Mouse (Mus musculus) CH12.LX (cell line): ENCODE measurements around the gene Sec1. TPM values are rescaled to one million over a fixed set of nuclear protein-coding genes. Genes with fewer than 3 reads are reported as not detected.

Experiments
- DNase-seq: peaks from one replicate; pipeline ENCODE4 v3.0.0-alpha.2; 2013; ENCODE audit errors: extremely low read depth
- H3K27ac ChIP-seq: 2 replicates; pipeline ENCODE4 v1.5.1; 2012; ENCODE audit warnings: low read depth, mild to moderate bottlenecking, control low read depth, moderate library complexity; ENCODE audit not compliant: insufficient read depth
- H3K27me3 ChIP-seq: replicated peaks from 2 replicates; pipeline ENCODE3; 2012; ENCODE audit warnings: inconsistent platforms
- H3K36me3 ChIP-seq, 2 experiments: replicated peaks in 1 of 2; 2 replicates each; pipeline versions ENCODE3 to v1.6.1; 2012; ENCODE audit warnings: inconsistent platforms in 1 of 2, low read length in 1 of 2, mild to moderate bottlenecking in 1 of 2, mixed read lengths in 1 of 2, moderate library complexity in 1 of 2; ENCODE audit not compliant: control insufficient read depth in 1 of 2, insufficient read depth in 1 of 2
- H3K4me1 ChIP-seq, 2 experiments: 2 replicates each; pipeline ENCODE4 v1.6.1; 2012; ENCODE audit warnings: inconsistent platforms in 1 of 2, moderate library complexity in 1 of 2; ENCODE audit not compliant: insufficient read depth in 2 of 2, control insufficient read depth in 1 of 2
- H3K4me2 ChIP-seq: 2 replicates; pipeline ENCODE4 v1.6.1; 2012; ENCODE audit warnings: low read depth, mild to moderate bottlenecking, control low read depth; ENCODE audit not compliant: poor library complexity, insufficient read depth, severe bottlenecking
- H3K4me3 ChIP-seq, 3 experiments: fragments of 150-350 bp in 1 of 3; sonication (generic) in 1 of 3; replicated peaks in 1 of 3; 2 replicates each; pipeline versions ENCODE3 to v1.5.1; 2011 to 2012; ENCODE audit warnings: low read depth in 2 of 3, low read length in 2 of 3, mild to moderate bottlenecking in 2 of 3, moderate library complexity in 2 of 3, control low read depth in 1 of 3, improper control_type of control experiment in 1 of 3, inconsistent platforms in 1 of 3, mixed read lengths in 1 of 3; ENCODE audit not compliant: poor library complexity in 1 of 3
- H3K79me2 ChIP-seq: replicated peaks from 2 replicates; pipeline ENCODE4 v1.6.1; 2012; ENCODE audit warnings: mild to moderate bottlenecking, moderate library complexity; ENCODE audit not compliant: control insufficient read depth, poor library complexity, insufficient read depth, severe bottlenecking; ENCODE audit errors: extremely low read depth
- H3K9ac ChIP-seq: 2 replicates; pipeline ENCODE4 v1.6.1; 2012; ENCODE audit warnings: low read depth, mild to moderate bottlenecking, control low read depth, moderate library complexity; ENCODE audit not compliant: insufficient read depth
- H3K9me3 ChIP-seq: replicated peaks from 2 replicates; pipeline ENCODE3; 2012; ENCODE audit warnings: low read length, inconsistent platforms, mixed read lengths
- CTCF ChIP-seq, 2 experiments: IDR thresholded peaks in 1 of 2; conservative IDR thresholded peaks in 1 of 2; 2 replicates each; pipeline ENCODE4 v1.5.1; 2011 to 2012; ENCODE audit warnings: low read depth in 2 of 2, low read length in 2 of 2, improper control_type of control experiment in 1 of 2, inconsistent platforms in 1 of 2, mild to moderate bottlenecking in 1 of 2, moderate library complexity in 1 of 2
- E2F4 ChIP-seq: IDR thresholded peaks from 2 replicates; pipeline ENCODE4 v1.6.1; 2011; ENCODE audit warnings: low read depth, low read length, improper control_type of control experiment; ENCODE audit not compliant: insufficient replicate concordance
- ETS1 ChIP-seq: conservative IDR thresholded peaks from 2 replicates; pipeline ENCODE4 v1.6.1; 2012; ENCODE audit warnings: low read depth, mild to moderate bottlenecking, inconsistent platforms, low read length, improper control_type of control experiment, moderate library complexity
- HCFC1 ChIP-seq: IDR thresholded peaks from 2 replicates; pipeline ENCODE4 v1.6.1; 2012; ENCODE audit warnings: low read depth, mild to moderate bottlenecking, inconsistent platforms, low read length, improper control_type of control experiment
- MAFK ChIP-seq: IDR thresholded peaks from 2 replicates; pipeline ENCODE4 v1.6.1; 2011; ENCODE audit warnings: low read length, improper control_type of control experiment; ENCODE audit not compliant: insufficient replicate concordance
- MEF2A ChIP-seq: IDR thresholded peaks from 2 replicates; pipeline ENCODE4 v1.6.1; 2014; ENCODE audit warnings: low read depth, mild to moderate bottlenecking, inconsistent platforms, low read length, improper control_type of control experiment, borderline replicate concordance
- NRF1 ChIP-seq: IDR thresholded peaks from 2 replicates; pipeline ENCODE4 v1.6.1; 2014; ENCODE audit warnings: low read depth, mild to moderate bottlenecking, inconsistent platforms, low read length, improper control_type of control experiment, moderate library complexity
- POLR2A ChIP-seq: IDR thresholded peaks from 2 replicates; pipeline ENCODE4 v1.6.1; 2011; ENCODE audit warnings: low read depth, mild to moderate bottlenecking, improper control_type of control experiment, low read length
- RAD21 ChIP-seq: IDR thresholded peaks from 2 replicates; pipeline ENCODE4 v1.6.1; 2011; ENCODE audit warnings: low read depth, mild to moderate bottlenecking, low read length, improper control_type of control experiment, moderate library complexity
- RCOR1 ChIP-seq: conservative IDR thresholded peaks from 2 replicates; pipeline ENCODE4 v1.6.1; 2012; ENCODE audit warnings: low read depth, mild to moderate bottlenecking, inconsistent platforms, low read length, improper control_type of control experiment
- USF1 ChIP-seq: IDR thresholded peaks from 2 replicates; pipeline ENCODE4 v1.6.1; 2014; ENCODE audit warnings: low read depth, mild to moderate bottlenecking, inconsistent platforms, low read length, improper control_type of control experiment
- ZMIZ1 ChIP-seq: IDR thresholded peaks from 2 replicates; pipeline ENCODE4 v1.6.1; 2012; ENCODE audit warnings: low read depth, mild to moderate bottlenecking, inconsistent platforms, low read length, improper control_type of control experiment
- ZNF384 ChIP-seq: IDR thresholded peaks from 2 replicates; pipeline ENCODE4 v1.6.1; 2012; ENCODE audit warnings: low read depth, low read length, improper control_type of control experiment, inconsistent platforms
- dilution Hi-C: fragments of 300-500 bp; cut with MboI; formaldehyde crosslinking; loops from 2 replicates; pipeline ENCODE4 v1.14.3; 2020; ENCODE audit warnings: low sequenced_read_pairs; ENCODE audit not compliant: extremely low pct_unique_long_range_greater_than_20kb, extremely low pct_ligation_motif_present
- in situ Hi-C: fragments of 300-500 bp; cut with MboI; formaldehyde crosslinking; loops from 3 replicates; pipeline ENCODE4 v1.14.3; 2019; ENCODE audit warnings: low sequenced_read_pairs, low pct_ligation_motif_present, low pct_unique_long_range_greater_than_20kb, mixed read lengths
- polyA plus RNA-seq: library from polyadenylated mRNA; unstranded; fragments of >175 nt; gene quantifications from 2 replicates; pipeline ENCODE4 v1.2.1, GENCODE M21; 2012; ENCODE audit warnings: low read depth; ENCODE audit not compliant: insufficient read length
- total RNA-seq, 2 experiments: library from RNA; depleted of rRNA; stranded (reverse); fragments of 300-350 nt in 1 of 2; fragments of >200 nt in 1 of 2; gene quantifications; 2 replicates each; pipeline ENCODE4 v1.2.3; 2012 to 2014

Sec1 gene
- total and polyA plus RNA-seq, 3 experiments = 0.08 to 0.33 (median 0.26) TPM

DNA sequence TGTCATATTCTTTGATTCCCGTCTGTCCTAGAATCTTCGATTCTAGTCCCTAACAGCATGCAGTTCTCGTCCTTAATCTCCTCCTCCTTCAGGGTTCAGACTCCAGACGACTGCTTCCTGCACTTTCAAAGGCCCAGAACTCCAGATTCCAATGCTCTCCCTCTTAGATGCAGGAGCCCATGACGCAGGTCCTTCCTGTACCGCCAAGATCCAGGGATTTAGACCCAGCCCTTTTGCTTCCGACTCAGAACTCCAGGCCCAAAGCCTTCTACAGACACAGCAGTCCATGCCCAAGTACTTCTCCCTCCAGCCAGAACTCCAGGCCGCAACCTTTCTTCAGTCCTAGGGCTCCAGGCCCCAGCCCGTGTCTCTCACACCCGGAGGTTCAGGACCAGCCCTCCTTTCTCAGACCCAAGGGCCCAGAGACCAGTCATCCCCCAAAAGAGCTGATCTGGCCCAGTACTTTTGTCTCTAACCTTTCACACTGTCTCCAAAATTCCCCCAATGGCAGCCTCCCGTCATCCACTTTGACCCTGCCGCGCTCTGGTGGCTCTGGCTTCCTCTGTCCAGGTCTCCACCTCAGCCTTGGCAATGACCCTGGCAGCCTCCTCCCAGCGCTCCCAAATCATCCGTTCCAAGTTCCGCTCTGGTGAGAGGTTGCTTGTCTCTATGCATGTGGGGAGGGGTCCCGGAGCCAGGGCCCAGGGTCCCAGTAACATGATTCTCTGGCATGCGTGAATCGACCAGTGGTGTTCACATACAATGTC, 53.8 kb downstream of the Sec1 start:
- H3K4me1 ChIP-seq = peaks cover 31 to 95% of the 10 kb centered on the region in 2 experiments
- in situ Hi-C loops = no loop called here
- DNase-seq = no peak
- no peak overlapping the region for H3K9ac ChIP-seq
- no peaks in the 10 kb centered on the region for H3K27me3 ChIP-seq
- dilution Hi-C loops = no loop called here
- H3K79me2 ChIP-seq = no peaks in the 10 kb centered on the region
- peaks cover 7% of the 10 kb centered on the region for H3K9me3 ChIP-seq
- no peak overlapping the region for H3K27ac ChIP-seq
- TF ChIP-seq ZMIZ1 (no peak), E2F4 (no peak), USF1 (no peak), MAFK (no peak), ETS1 (no peak), NRF1 (no peak), ZNF384 (no peak), POLR2A (no peak)
- H3K4me3 ChIP-seq = no peak overlapping the region
- H3K4me2 ChIP-seq = no peak overlapping the region
- H3K36me3 ChIP-seq = peaks cover 0 to 12% of the 10 kb centered on the region in 2 experiments

DNA sequence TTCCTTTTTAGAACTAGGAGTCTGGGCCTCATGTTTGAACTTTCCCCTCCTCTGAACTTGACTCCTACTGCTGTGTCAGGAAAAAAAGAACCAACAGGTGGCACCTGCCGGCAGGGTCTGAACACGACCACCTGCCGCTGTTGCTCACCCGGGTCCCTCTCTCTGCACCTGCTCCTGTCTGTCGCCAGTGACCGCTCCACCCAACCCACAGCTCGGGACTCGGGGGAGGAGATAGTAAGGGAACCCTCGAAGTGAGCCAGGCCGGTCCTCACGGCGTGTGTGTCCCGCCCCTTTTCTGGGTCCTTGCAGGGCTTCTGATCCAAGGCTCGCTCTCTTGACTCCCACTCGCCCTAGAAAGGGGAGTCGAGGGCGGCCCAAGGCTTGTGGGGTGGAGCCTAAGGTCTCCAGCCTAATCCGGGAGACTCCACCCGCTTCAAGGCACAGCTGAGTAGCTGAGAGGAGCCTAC, 54.6 kb downstream of the Sec1 start, which contains the start of gene Mamstr:
Gene Mamstr, plus strand, starts transcription at position 417 of the 467 bp plus-strand sequence.
- DNase-seq = no peak
- H3K4me1 ChIP-seq = peaks cover 31 to 95% of the 10 kb centered on the region in 2 experiments
- TF ChIP-seq ETS1 (no peak), CTCF (conservative IDR thresholded peaks at IDR 0.05 in 1 of 2, IDR thresholded peaks at IDR 0.05 in 1 of 2; ENCODE audit: low read depth in 2 of 2, low read length in 2 of 2) (peak in 1 of 2 experiments; percentile 1; a peak in 1 of 4 replicates)
- TF ChIP-seq, all 38 proteins: peak for 1
- Histone ChIP-seq H3K27ac (no peak within 1 kb of the TSS), H3K4me3 (no peak within 1 kb of the TSS), H3K27me3 (no peaks in the 10 kb centered on the region), H3K4me2 (no peak within 1 kb of the TSS), H3K79me2 (no peaks in the 10 kb centered on the region), H3K36me3 (peaks cover 0 to 14% of the 10 kb centered on the region in 2 experiments), H3K9ac (no peak within 1 kb of the TSS), H3K9me3 (peaks cover 10% of the 10 kb centered on the region)
- dilution Hi-C loops = no loop called here
- in situ Hi-C loops = loop anchor here (5.0 kb wide), 1 partner anchor 43 kb away; the partner anchor contains the start of gene Ntn5

DNA sequence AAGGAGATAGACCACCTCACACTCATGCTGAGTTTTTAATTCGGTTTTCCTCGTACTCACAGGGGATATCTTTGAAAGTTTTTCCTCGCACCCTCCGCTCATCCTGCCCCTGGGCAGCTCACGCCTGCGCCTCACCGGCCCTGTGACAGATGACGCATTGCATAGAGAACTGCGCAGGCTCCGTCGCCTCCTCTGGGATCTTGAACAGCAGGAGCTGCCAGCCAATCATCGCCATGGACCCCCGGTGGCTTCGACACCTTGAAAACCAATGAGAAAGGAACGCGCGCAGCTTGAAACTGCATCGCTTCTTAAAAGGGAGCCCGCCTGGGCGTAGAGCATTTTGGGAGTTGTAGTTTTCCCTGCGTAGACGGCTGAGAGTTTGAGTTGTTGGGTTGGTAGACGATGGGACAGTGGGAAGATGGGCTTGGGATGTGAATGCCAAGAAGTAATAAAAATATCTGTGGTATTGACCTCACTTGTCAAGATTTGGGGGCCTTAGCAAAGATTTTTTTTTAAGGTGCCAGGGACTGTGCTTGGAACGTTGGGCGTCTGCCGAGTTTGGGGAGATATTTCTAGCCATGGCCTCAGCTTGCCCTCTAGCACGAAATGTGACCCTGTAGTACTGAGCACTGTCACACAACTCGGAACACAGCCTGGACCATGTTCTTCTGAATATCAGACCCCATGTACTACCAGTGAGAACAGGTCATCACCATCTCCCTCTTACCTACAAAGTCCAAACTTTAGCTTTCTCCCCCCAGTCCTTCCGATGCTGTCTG, 55.4 kb downstream of the Sec1 start:
- Histone ChIP-seq H3K79me2 (no peaks in the 10 kb centered on the region), H3K9ac (no peak overlapping the region), H3K4me3 (no peak overlapping the region), H3K4me1 (peaks cover 23 to 91% of the 10 kb centered on the region in 2 experiments), H3K27ac (no peak overlapping the region), H3K9me3 (peaks cover 10% of the 10 kb centered on the region), H3K4me2 (no peak overlapping the region), H3K27me3 (no peaks in the 10 kb centered on the region), H3K36me3 (peaks cover 0 to 14% of the 10 kb centered on the region in 2 experiments)
- dilution Hi-C loops (no loop called here), in situ Hi-C loops (loop anchor here (5.0 kb wide), 1 partner anchor 43 kb away; the partner anchor contains the start of gene Ntn5)
- TF ChIP-seq MEF2A (no peak), HCFC1 (peak; percentile 22; the same call in 1 of the 2 replicates), RAD21 (no peak), RCOR1 (no peak), POLR2A (no peak)
- no peak for DNase-seq
